Mouse (Mus musculus): ENCODE data around the gene Gp9. TPM values are rescaled to one million over a fixed set of nuclear protein-coding genes. Genes with fewer than 3 reads are reported as not detected.

The Gp9 gene
- polyA plus RNA-seq, 1 experiment from 2014 or later, result 3.0 TPM

GRCm38 (mm10) chr6:87809651-87810161, 31.8 kb downstream of the Gp9 start:
- no peak for DNase-seq (ENCODE audit: low spot score)
- peak overlapping the region; percentile 1; the same call in 1 of the 2 replicates for H3K4me3 ChIP-seq
- 89% methylated on average over 6 of the region's 6 CpGs for WGBS
- peaks cover 11% of the 10 kb centered on the region; the same call in 1 of the 2 replicates for H3K27me3 ChIP-seq (ENCODE audit: insufficient read depth, poor library complexity, severe bottlenecking)
- peaks cover 19% of the 10 kb centered on the region for H3K36me3 ChIP-seq
- H3K27ac ChIP-seq, result no peak overlapping the region
- no peaks in the 10 kb centered on the region for H3K9me3 ChIP-seq
- H3K4me1 ChIP-seq (replicated peaks), result peaks cover 36% of the 10 kb centered on the region

- H3K27ac ChIP-seq, result no peak overlapping the region
- DNase-seq (ENCODE audit: low spot score), result no peak
- H3K4me1 ChIP-seq (replicated peaks), result peaks cover 36% of the 10 kb centered on the region
- H3K27me3 ChIP-seq (ENCODE audit: insufficient read depth, poor library complexity, severe bottlenecking), result peaks cover 11% of the 10 kb centered on the region; the same call in 1 of the 2 replicates
- H3K36me3 ChIP-seq, result peaks cover 22% of the 10 kb centered on the region
- H3K4me3 ChIP-seq, result peak overlapping the region; percentile 75
- no peaks in the 10 kb centered on the region for H3K9me3 ChIP-seq
- WGBS, result 43% methylated on average over 6 of the region's 6 CpGs
Observed at GRCm38 (mm10) chr6:87810311-87810710, 32.4 kb downstream of the Gp9 start.

- H3K27me3 ChIP-seq (ENCODE audit: insufficient read depth, poor library complexity, severe bottlenecking), result peaks cover 11% of the 10 kb centered on the region; the same call in 1 of the 2 replicates
- peak overlapping the region; percentile 75 for H3K4me3 ChIP-seq
- no peaks in the 10 kb centered on the region for H3K9me3 ChIP-seq
- peaks cover 27% of the 10 kb centered on the region for H3K36me3 ChIP-seq
- WGBS, result 1% methylated on average over 77 of the region's 77 CpGs
- peak overlapping the region; percentile 86 for H3K27ac ChIP-seq
- peaks cover 36% of the 10 kb centered on the region for H3K4me1 ChIP-seq (replicated peaks)
- DNase-seq (ENCODE audit: low spot score), result peak; percentile 39
Observed at GRCm38 (mm10) chr6:87810713-87811669, 33.1 kb downstream of the Gp9 start.

- peaks cover 34% of the 10 kb centered on the region for H3K4me1 ChIP-seq (replicated peaks)
- peak within 1 kb of the TSS; percentile 86 for H3K27ac ChIP-seq
- peak within 1 kb of the TSS; percentile 75 for H3K4me3 ChIP-seq
- H3K27me3 ChIP-seq (ENCODE audit: insufficient read depth, poor library complexity, severe bottlenecking), result peaks cover 11% of the 10 kb centered on the region; the same call in 1 of the 2 replicates
- WGBS, result 1% methylated on average over 56 of the region's 56 CpGs
- H3K36me3 ChIP-seq, result peaks cover 35% of the 10 kb centered on the region
- no peaks in the 10 kb centered on the region for H3K9me3 ChIP-seq
- peak; percentile 90 for DNase-seq (ENCODE audit: low spot score)
Observed at GRCm38 (mm10) chr6:87811675-87812338, 33.9 kb downstream of the Gp9 start, which contains the start of gene Rab43. Gene Rab43, minus strand, starts transcription at chr6:87812164.

- Histone ChIP-seq H3K27me3 (ENCODE audit: insufficient read depth, poor library complexity, severe bottlenecking) (peaks cover 11% of the 10 kb centered on the region; the same call in 1 of the 2 replicates), H3K4me3 (peak overlapping the region; percentile 75), H3K9me3 (no peaks in the 10 kb centered on the region), H3K4me1 (replicated peaks) (peaks cover 32% of the 10 kb centered on the region), H3K36me3 (peaks cover 43% of the 10 kb centered on the region), H3K27ac (no peak overlapping the region)
- 81% methylated on average over 1 of the region's 1 CpGs for WGBS
- no peak for DNase-seq (ENCODE audit: low spot score)
Observed at GRCm38 (mm10) chr6:87812656-87813055, 34.8 kb downstream of the Gp9 start.

- H3K4me1 ChIP-seq (replicated peaks), result peaks cover 31% of the 10 kb centered on the region
- DNase-seq (ENCODE audit: low spot score), result no peak
Observed at GRCm38 (mm10) chr6:87814486-87814885, 36.6 kb downstream of the Gp9 start.

GRCm38 (mm10) chr6:87820366-87820765, 42.5 kb downstream of the Gp9 start:
- Histone ChIP-seq H3K4me3 (no peak overlapping the region), H3K36me3 (peaks cover 99% of the 10 kb centered on the region), H3K27ac (no peak overlapping the region), H3K9me3 (no peaks in the 10 kb centered on the region), H3K4me1 (replicated peaks) (no peaks in the 10 kb centered on the region), H3K27me3 (ENCODE audit: insufficient read depth, poor library complexity, severe bottlenecking) (no peaks in the 10 kb centered on the region)
- DNase-seq (ENCODE audit: low spot score), result no peak
- 94% methylated on average over 2 of the region's 2 CpGs for WGBS

More at GRCm38 (mm10) chr6:87814486-87814885, 36.6 kb downstream of the Gp9 start:
- Histone ChIP-seq H3K9me3 (no peaks in the 10 kb centered on the region), H3K4me3 (no peak overlapping the region), H3K27me3 (ENCODE audit: insufficient read depth, poor library complexity, severe bottlenecking) (peaks cover 11% of the 10 kb centered on the region; the same call in 1 of the 2 replicates), H3K27ac (no peak overlapping the region), H3K36me3 (peaks cover 62% of the 10 kb centered on the region)
- 95% methylated on average over 5 of the region's 5 CpGs for WGBS

Other genes starting within 250 kb of the Gp9 start
- 2.3 and 3.6 TPM in 2 replicates for gene Arhgap25, start 244.8 kb upstream of the Gp9 start, polyA plus RNA-seq (2016; fragmentation: Nextera tagmentation; extraction: Ambion mirVana)
- gene Prokr1, start 187.3 kb upstream of the Gp9 start, polyA plus RNA-seq (2016; fragmentation: Nextera tagmentation; extraction: Ambion mirVana), result 1.9 and 3.6 TPM in 2 replicates
- gene Aplf, start 105.9 kb upstream of the Gp9 start, polyA plus RNA-seq (2016; fragmentation: Nextera tagmentation; extraction: Ambion mirVana), result 13.4 and 14.8 TPM in 2 replicates
- 4.2 and 5.8 TPM in 2 replicates for gene Efcc1, start 47.2 kb upstream of the Gp9 start, polyA plus RNA-seq (2016; fragmentation: Nextera tagmentation; extraction: Ambion mirVana)
- gene Rab43, start 34.1 kb downstream of the Gp9 start, polyA plus RNA-seq (2016; fragmentation: Nextera tagmentation; extraction: Ambion mirVana), result 7.9 and 8.1 TPM in 2 replicates
- gene Gm45140, start 57.7 kb downstream of the Gp9 start, polyA plus RNA-seq (2016; fragmentation: Nextera tagmentation; extraction: Ambion mirVana), result 0.77 and 1.7 TPM in 2 replicates
- gene Isy1, start 60.7 kb downstream of the Gp9 start, polyA plus RNA-seq (2016; fragmentation: Nextera tagmentation; extraction: Ambion mirVana), result 50.7 and 68.0 TPM in 2 replicates
- gene Cnbp, start 73.0 kb downstream of the Gp9 start, polyA plus RNA-seq (2016; fragmentation: Nextera tagmentation; extraction: Ambion mirVana), result 1,080 and 1,309 TPM in 2 replicates
- gene Copg1, start 109.7 kb downstream of the Gp9 start, polyA plus RNA-seq (2016; fragmentation: Nextera tagmentation; extraction: Ambion mirVana), result 155 and 159 TPM in 2 replicates
- gene Hmces, start 135.9 kb downstream of the Gp9 start, polyA plus RNA-seq (2016; fragmentation: Nextera tagmentation; extraction: Ambion mirVana), result 49.7 and 57.0 TPM in 2 replicates
- 26.5 and 33.1 TPM in 2 replicates for gene H1fx, start 203.6 kb downstream of the Gp9 start, polyA plus RNA-seq (2016; fragmentation: Nextera tagmentation; extraction: Ambion mirVana)

Measured in hindbrain, embryonic 10.5 days (tissue).